Mouse (Mus musculus) limb, embryonic 13.5 days (tissue): ENCODE data around the gene Pfkl. TPM values are rescaled to one million over a fixed set of nuclear protein-coding genes. Genes with fewer than 3 reads are reported as not detected.
A peak's percentile ranks its signal among the peaks of the same experiment; 100 is the strongest.
"Not testable (repeated sequence)": the region's sequence is repeated elsewhere in the genome, so short reads cannot be mapped to it uniquely, and the experiment has no call there.

Experiments used
- ATAC-seq: fragments of 200-750 bp; cut with Nextera tagmentation; 2 replicates; pipeline ENCODE4 v1.8.0; 2017; ENCODE audit warnings: low read depth, moderate number of reproducible peaks, moderate TSS enrichment; ENCODE audit not compliant: low FRiP score
- H3K27ac ChIP-seq: fragments of 300-500 bp; sonication (generic); 2 replicates; pipeline ENCODE4 v1.5.1; 2015; ENCODE audit warnings: inconsistent platforms, mild to moderate bottlenecking, moderate library complexity
- H3K27me3 ChIP-seq: fragments of 300-500 bp; sonication (generic); 2 replicates; pipeline ENCODE4 v1.6.1; 2015; ENCODE audit warnings: mild to moderate bottlenecking, inconsistent platforms
- H3K36me3 ChIP-seq: fragments of 300-500 bp; sonication (generic); 2 replicates; pipeline ENCODE4 v1.6.1; 2015; ENCODE audit warnings: inconsistent platforms, mild to moderate bottlenecking, moderate library complexity
- H3K4me1 ChIP-seq: fragments of 300-500 bp; sonication (generic); 2 replicates; pipeline ENCODE4 v1.6.1; 2015; ENCODE audit warnings: inconsistent platforms
- H3K4me2 ChIP-seq: fragments of 300-500 bp; sonication (generic); replicated peaks from 2 replicates; pipeline ENCODE4 v1.6.1; 2015; ENCODE audit warnings: inconsistent platforms, mild to moderate bottlenecking, moderate library complexity
- H3K4me3 ChIP-seq: fragments of 300-500 bp; sonication (generic); 2 replicates; pipeline ENCODE4 v1.5.1; 2015; ENCODE audit warnings: moderate library complexity, mild to moderate bottlenecking, inconsistent platforms
- H3K9ac ChIP-seq: fragments of 300-500 bp; sonication (generic); 2 replicates; pipeline ENCODE4 v1.6.1; 2015; ENCODE audit warnings: mild to moderate bottlenecking, inconsistent platforms
- H3K9me3 ChIP-seq: fragments of 300-500 bp; sonication (generic); 2 replicates; pipeline ENCODE4 v1.6.1; 2016; ENCODE audit warnings: inconsistent platforms
- WGBS: fragments of 180-500 bp; shearing (Covaris S2); methylation state at CpG from one replicate; pipeline ENCODE4 v1.1.7; 2015; 5-methylcytosine and 5-hydroxymethylcytosine counted together
- polyA plus RNA-seq: library from polyadenylated mRNA; unstranded; fragments of >200 nt; fragmentation: Nextera tagmentation; extraction: Ambion mirVana; gene quantifications from 2 replicates; pipeline ENCODE4 v1.2.1, GENCODE M21; 2015

Gene Pfkl
- polyA plus RNA-seq, 1 experiment from 2014 or later: 160 TPM

DNA sequence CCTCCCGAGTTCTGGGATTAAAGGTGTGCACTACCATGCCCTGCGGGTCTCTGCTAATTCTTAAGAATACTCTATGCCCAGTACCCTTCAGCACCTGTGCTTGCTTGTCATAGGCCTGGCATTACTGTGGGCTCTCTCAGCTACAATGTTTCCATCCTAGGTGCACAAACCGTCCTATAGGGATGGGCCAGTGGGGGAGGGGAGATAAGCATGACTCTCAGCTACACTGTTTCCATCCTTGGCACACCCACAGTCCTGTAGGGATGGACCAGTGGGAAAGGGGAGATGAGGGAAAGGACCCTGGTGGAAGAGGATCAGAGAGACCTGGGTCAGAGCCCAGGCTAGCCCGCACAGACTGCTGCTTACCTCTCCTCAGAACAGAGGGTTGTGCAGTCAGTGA, 27.3 kb upstream of the Pfkl start:
- WGBS: 80% methylated on average over 4 of the region's 4 CpGs
- no peak for ATAC-seq

DNA sequence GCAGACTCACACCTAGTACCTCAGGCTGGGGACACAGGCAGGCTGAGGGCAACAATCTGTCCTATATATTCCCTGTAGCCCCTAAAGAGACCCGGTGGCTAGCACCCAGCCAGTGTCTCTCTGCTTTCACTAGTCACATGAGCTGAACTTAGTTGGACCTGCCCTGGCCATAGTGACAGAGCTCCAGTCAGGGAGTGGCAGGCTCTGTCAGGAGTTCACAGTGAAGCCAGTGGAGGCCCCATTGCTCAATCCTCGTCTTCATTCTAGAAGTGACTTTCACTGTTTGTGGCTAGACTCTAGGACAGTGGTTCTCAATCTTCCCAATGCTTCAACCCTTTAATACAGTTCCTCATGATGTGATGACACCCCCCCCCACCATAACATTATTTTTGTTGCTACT, 22.1 kb upstream of the Pfkl start:
- H3K4me2 ChIP-seq: no peak overlapping the region
- ATAC-seq: no peak
- no peaks in the 10 kb centered on the region for H3K27me3 ChIP-seq
- 69% methylated on average over 2 of the region's 2 CpGs for WGBS
- no peaks in the 10 kb centered on the region for H3K36me3 ChIP-seq
- H3K4me1 ChIP-seq: no peaks in the 10 kb centered on the region
- no peaks in the 10 kb centered on the region for H3K9me3 ChIP-seq
- no peak overlapping the region for H3K4me3 ChIP-seq
- no peak overlapping the region for H3K27ac ChIP-seq
- H3K9ac ChIP-seq: no peak overlapping the region

More for the DNA sequence above, 27.3 kb upstream of the Pfkl start:
- Histone ChIP-seq H3K4me2 (no peak overlapping the region), H3K9ac (no peak overlapping the region), H3K4me3 (no peak overlapping the region), H3K4me1 (peaks cover under 1% of the 10 kb centered on the region; the same call in 1 of the 2 replicates), H3K27ac (no peak overlapping the region), H3K9me3 (no peaks in the 10 kb centered on the region), H3K36me3 (no peaks in the 10 kb centered on the region), H3K27me3 (0 out of 2 replicates have a peak, but pooled peaks cover under 1% of the 10 kb centered on the region)

DNA sequence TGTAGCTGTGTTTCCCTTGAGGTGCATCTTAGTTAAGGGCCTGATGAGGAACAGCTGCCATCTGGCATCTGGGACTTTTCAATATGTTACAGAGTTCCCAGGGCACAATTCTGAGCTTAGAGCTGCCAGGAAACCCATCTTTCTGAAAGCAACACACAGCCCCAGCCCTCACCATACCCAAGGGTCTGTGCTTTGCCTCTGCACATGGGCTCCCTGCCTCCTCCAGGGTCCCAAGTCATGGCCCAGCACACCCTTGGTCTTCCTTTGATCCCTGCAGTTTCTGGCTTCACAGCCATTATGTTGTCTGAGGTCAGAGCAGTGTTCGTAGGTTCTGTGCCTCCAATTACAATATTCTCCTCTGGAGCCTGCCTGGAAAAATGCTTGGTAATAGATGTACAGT, 19.2 kb upstream of the Pfkl start:
- WGBS: 68% methylated on average over 1 of the region's 1 CpGs
- no peaks in the 10 kb centered on the region for H3K27me3 ChIP-seq
- H3K4me1 ChIP-seq: no peaks in the 10 kb centered on the region
- no peak for ATAC-seq
- no peaks in the 10 kb centered on the region for H3K36me3 ChIP-seq
- no peak overlapping the region for H3K27ac ChIP-seq
- no peak overlapping the region for H3K4me2 ChIP-seq
- no peaks in the 10 kb centered on the region for H3K9me3 ChIP-seq
- H3K4me3 ChIP-seq: no peak overlapping the region
- no peak overlapping the region for H3K9ac ChIP-seq

DNA sequence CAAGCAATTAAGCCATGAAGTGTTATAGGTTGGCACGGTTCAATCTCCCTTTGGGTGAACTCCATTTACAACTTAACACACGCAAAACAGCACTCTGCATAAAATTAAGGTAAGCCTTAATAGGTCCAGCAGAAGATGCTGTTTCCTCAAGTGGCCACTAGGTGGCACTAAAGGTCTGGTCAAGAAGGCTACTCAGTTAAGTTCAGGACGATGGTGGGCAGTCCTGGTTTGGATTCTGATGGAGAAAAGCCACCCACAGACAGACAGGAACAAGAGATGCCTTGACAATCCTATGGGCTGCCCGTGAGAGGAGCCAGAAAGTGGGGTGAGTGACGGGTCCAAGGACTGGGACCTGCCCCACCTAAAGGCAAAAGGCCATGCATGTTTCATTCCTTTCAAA, 18.2 kb upstream of the Pfkl start:
- Histone ChIP-seq H3K27ac (no peak overlapping the region), H3K4me1 (no peaks in the 10 kb centered on the region), H3K27me3 (no peaks in the 10 kb centered on the region), H3K9me3 (no peaks in the 10 kb centered on the region), H3K36me3 (no peaks in the 10 kb centered on the region), H3K9ac (no peak overlapping the region), H3K4me3 (no peak overlapping the region), H3K4me2 (no peak overlapping the region)
- WGBS: 5% methylated on average over 5 of the region's 5 CpGs
- ATAC-seq: peak; percentile 78

DNA sequence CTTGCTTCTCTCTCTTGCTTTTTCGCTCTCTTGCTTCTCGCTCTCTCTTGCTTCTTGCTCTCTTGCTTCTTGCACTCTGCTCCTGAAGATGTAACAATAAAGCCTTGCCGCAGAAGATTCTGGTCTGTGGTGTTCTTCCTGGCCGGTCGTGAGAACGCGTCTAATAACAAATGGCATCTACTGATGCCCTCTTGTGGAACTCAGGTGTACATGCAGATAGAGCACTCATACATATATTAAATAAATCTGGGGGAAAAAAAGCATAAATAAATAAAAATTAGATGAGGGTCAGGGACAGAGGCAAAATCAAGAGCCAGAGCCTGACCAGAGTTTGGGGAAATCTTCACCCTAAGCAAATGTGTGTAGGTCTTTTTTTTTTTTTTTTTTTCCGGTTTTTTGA, 15.6 kb upstream of the Pfkl start:
- not testable (repeated sequence) for H3K4me2 ChIP-seq, ATAC-seq, H3K36me3 ChIP-seq, H3K9ac ChIP-seq, H3K27me3 ChIP-seq, H3K9me3 ChIP-seq, H3K27ac ChIP-seq, H3K4me3 ChIP-seq, H3K4me1 ChIP-seq
- WGBS: 73% methylated on average over 6 of the region's 8 CpGs

DNA sequence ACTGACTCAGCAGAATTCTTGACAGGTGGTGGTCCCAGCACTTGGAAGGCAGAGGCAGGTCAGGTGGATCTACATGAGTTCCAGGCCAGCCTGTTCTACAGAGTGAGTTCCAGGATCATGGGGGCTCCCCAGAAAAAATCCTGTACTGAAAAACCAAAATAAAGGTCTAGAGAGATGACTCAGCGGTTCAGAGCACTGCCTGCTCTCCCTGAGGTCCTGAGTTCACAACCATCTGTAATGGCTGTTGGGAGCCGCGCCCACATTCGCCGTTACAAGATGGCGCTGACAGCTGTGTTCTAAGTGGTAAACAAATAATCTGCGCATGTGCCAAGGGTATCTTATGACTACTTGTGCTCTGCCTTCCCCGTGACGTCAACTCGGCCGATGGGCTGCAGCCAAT, 10.1 kb upstream of the Pfkl start:
- WGBS: 95% methylated on average over 7 of the region's 11 CpGs
- not testable (repeated sequence) for H3K9ac ChIP-seq

DNA sequence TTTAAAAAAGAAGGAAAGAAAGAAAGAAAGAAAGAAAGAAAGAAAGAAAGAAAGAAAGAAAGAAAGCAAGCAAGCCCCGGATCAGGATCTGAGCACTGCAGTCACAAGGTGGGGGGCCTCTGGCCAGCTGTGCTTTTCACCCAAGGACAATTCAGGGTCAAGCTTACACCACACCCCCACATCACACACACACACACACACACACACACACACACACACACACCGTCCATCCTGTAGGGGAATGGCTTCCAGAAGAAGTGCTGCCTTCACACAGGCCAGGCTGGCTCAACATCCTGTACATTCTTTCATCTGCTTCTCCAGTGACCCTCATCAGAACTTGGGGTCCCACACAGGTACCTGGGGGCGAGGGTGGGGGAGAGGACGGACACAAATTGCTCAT, 9.4 kb upstream of the Pfkl start:
- no peak overlapping the region for H3K4me2 ChIP-seq

More for the DNA sequence above, 10.1 kb upstream of the Pfkl start:
- H3K27me3 ChIP-seq, H3K27ac ChIP-seq, H3K36me3 ChIP-seq, H3K4me2 ChIP-seq, ATAC-seq, H3K4me3 ChIP-seq, H3K9me3 ChIP-seq, H3K4me1 ChIP-seq: not testable (repeated sequence)

DNA sequence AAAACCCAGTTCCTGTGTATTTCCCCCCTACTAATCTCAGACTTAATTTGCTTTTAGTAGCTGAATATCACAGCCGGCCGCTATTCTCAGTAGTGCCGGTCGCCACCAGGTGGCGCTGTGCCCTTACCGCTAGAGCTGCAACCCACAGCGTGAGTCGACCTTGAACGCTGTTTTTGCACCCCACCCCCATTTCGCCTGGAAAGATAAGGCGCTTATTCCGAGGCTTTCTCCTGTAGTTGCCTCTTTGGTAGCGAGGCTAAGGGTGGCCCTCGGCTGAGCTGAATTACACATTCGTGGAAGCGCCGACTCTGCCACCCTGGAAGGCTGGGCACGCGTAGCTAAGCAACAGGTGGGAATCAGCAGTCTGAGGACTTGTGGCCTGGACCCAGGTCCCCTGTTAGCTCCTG, 8.9 kb upstream of the Pfkl start:
- peak overlapping the region; percentile 63 for H3K4me2 ChIP-seq
- H3K27me3 ChIP-seq: no peaks in the 10 kb centered on the region
- peaks cover 6% of the 10 kb centered on the region; the same call in 1 of the 2 replicates for H3K9me3 ChIP-seq
- H3K4me3 ChIP-seq: peak overlapping the region; percentile 25; the same call in 1 of the 2 replicates
- no peak overlapping the region for H3K27ac ChIP-seq
- peak; percentile 69 for ATAC-seq
- H3K36me3 ChIP-seq: no peaks in the 10 kb centered on the region
- H3K9ac ChIP-seq: no peak overlapping the region
- WGBS: 10% methylated on average over 19 of the region's 19 CpGs
- no peaks in the 10 kb centered on the region for H3K4me1 ChIP-seq

More for the DNA sequence above, 9.4 kb upstream of the Pfkl start:
- no peaks in the 10 kb centered on the region for H3K36me3 ChIP-seq
- no peaks in the 10 kb centered on the region for H3K4me1 ChIP-seq
- 83% methylated on average over 4 of the region's 4 CpGs for WGBS
- no peak for ATAC-seq
- H3K4me3 ChIP-seq: no peak overlapping the region
- peaks cover 5% of the 10 kb centered on the region; the same call in 1 of the 2 replicates for H3K9me3 ChIP-seq
- no peak overlapping the region for H3K9ac ChIP-seq
- no peaks in the 10 kb centered on the region for H3K27me3 ChIP-seq
- H3K27ac ChIP-seq: no peak overlapping the region

DNA sequence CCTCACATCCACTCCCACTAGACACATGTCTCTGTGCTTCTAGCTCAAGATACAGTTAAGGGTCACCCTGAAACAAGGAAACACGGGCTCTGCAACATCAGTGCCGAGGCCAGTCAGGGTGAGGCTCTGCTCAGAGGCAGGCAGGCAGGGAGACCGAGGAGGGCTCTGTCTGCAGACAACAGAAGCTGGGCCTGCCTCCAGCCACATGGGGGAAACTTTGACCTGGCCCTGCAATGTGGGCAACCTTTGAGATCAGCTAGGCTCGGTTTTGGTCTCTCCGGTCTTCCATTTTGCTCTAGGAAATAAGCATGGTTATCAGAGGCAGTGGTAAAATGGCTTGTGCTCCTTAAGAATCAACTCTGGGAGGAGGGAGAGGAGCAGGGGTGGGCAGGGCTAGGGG, 6.5 kb upstream of the Pfkl start:
- no peaks in the 10 kb centered on the region for H3K36me3 ChIP-seq
- peaks cover 6% of the 10 kb centered on the region; the same call in 1 of the 2 replicates for H3K9me3 ChIP-seq
- WGBS: 54% methylated on average over 5 of the region's 5 CpGs
- no peak overlapping the region for H3K4me3 ChIP-seq
- no peak overlapping the region for H3K9ac ChIP-seq
- ATAC-seq: no peak
- no peak overlapping the region for H3K4me2 ChIP-seq
- H3K4me1 ChIP-seq: no peaks in the 10 kb centered on the region
- H3K27me3 ChIP-seq: no peaks in the 10 kb centered on the region
- H3K27ac ChIP-seq: no peak overlapping the region

DNA sequence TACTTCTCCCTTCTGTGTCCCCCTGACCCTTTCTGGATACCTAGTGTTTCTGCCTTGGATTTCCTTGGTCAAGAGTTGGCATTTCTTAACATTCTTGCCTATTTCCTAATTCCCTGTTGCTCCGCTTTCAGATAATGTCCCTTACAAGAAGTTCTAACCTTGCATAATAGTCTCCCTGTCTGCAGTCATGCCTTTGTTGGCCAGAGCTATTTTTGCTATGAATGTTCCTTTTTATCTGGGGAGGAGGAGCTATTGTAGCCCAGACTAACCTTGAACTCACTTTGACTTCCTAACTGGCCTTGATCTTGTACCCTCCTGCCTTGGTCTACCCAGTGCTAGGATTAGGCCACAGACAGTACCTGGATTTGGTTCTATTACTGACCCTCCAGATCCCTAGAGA, 5.6 kb upstream of the Pfkl start:
- peaks cover 6% of the 10 kb centered on the region; the same call in 1 of the 2 replicates for H3K9me3 ChIP-seq
- H3K36me3 ChIP-seq: no peaks in the 10 kb centered on the region
- H3K27me3 ChIP-seq: no peaks in the 10 kb centered on the region
- H3K9ac ChIP-seq: no peak overlapping the region
- no peak overlapping the region for H3K27ac ChIP-seq
- no peak overlapping the region for H3K4me3 ChIP-seq
- no peak overlapping the region for H3K4me2 ChIP-seq
- peaks cover 3% of the 10 kb centered on the region for H3K4me1 ChIP-seq
- WGBS: 83% methylated on average over 1 of the region's 1 CpGs
- ATAC-seq: no peak

DNA sequence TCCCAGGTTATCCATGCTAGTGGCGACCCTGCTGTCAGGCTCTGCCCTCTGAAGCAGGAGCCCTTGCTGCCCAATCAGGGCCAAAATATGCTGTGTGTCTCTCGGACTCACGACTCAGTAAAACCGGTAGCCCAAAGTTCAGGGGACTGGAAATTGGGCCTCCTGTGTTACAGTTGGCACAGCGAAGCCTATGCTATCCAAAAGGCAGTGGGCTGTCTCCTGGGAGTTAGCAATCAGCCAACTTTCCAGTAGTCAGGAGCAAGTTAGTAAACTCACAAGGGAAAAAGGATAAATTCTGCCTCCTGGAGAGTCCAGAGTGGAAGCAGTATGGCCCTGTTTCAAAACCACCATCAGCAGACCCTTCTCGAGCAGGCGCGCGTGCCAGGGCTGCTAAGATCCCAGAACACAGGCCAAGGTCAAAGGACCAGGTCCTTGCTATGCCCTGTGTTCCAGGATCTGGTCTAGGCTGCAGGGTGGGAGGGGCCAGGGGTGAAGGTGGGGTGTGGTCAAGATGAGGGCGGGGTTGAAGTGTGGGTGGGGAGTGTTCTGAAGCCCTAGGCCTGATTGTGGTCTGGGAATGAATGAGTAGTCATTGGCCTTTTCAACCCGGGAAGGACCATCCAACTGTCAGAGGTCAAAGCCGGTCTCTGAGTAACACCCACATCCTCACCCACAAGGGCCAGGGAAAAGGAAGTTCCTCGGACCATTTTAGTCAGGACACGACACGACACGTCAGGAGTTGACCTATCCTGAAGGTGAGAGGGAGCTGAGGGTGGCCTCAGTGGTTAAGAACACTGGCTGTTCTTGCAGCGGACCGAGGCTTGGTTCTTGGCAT, 3.0 kb upstream of the Pfkl start:
- H3K4me2 ChIP-seq: no peak overlapping the region
- H3K27me3 ChIP-seq: no peaks in the 10 kb centered on the region
- peaks cover 17% of the 10 kb centered on the region for H3K4me1 ChIP-seq
- no peak overlapping the region for H3K4me3 ChIP-seq
- no peak overlapping the region for H3K27ac ChIP-seq
- H3K9ac ChIP-seq: no peak overlapping the region
- no peak for ATAC-seq
- WGBS: 93% methylated on average over 18 of the region's 18 CpGs
- H3K9me3 ChIP-seq: peaks cover 6% of the 10 kb centered on the region; the same call in 1 of the 2 replicates
- H3K36me3 ChIP-seq: no peaks in the 10 kb centered on the region

DNA sequence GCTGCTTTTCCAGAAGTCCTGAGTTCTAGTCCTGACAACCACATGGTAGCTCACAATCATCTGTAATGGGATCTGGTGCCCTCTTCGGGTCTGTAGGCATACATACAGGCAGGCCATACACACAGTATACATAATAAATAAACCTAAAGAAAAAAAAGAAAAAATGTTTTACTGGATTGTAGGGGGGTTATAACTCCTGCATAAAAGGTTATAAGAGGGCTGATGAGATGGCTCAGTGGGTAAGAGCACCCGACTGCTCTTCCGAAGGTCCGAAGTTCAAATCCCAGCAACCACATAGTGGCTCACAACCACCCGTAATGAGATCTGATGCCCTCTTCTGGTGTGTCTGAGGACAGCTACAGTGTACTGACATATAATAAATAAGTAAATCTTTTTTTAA, 1.2 kb upstream of the Pfkl start:
- H3K27me3 ChIP-seq, ATAC-seq, H3K4me3 ChIP-seq, H3K4me2 ChIP-seq, H3K9ac ChIP-seq, H3K36me3 ChIP-seq, H3K27ac ChIP-seq, H3K9me3 ChIP-seq: not testable (repeated sequence)
- peaks cover 35% of the 10 kb centered on the region for H3K4me1 ChIP-seq
- WGBS: 93% methylated on average over 5 of the region's 5 CpGs
